Mouse (Mus musculus): ENCODE measurements around the gene Olfr52.

- TF ChIP-seq MAFK (IDR thresholded peaks at IDR 0.05; ENCODE audit: insufficient read depth, low read depth, low read length) (no peak), ZC3H11A (IDR thresholded peaks at IDR 0.05; ENCODE audit: borderline replicate concordance, low read depth, low read length) (no peak), HCFC1 (IDR thresholded peaks at IDR 0.05; ENCODE audit: borderline replicate concordance, insufficient read depth, low read length) (no peak)
Measured at GRCm38 (mm10) chr2:86202909-86203308, 17.4 kb upstream of the Olfr52 start, which contains the start of gene Olfr1045.

Measured in ES-E14 (cell line).